Mouse (Mus musculus) CH12.LX (cell line): ENCODE measurements around the gene Tnfrsf1a.

Experiments used
- CHD1 ChIP-seq: IDR thresholded peaks from 2 replicates; pipeline ENCODE4 v1.6.1; 2012; ENCODE audit warnings: low read depth, low read length, improper control_type of control experiment, inconsistent platforms
- CTCF ChIP-seq, 2 experiments: IDR thresholded peaks in 1 of 2; conservative IDR thresholded peaks in 1 of 2; 2 replicates each; pipeline ENCODE4 v1.5.1; 2011 to 2012; ENCODE audit warnings: low read depth in 2 of 2, low read length in 2 of 2, improper control_type of control experiment in 1 of 2, inconsistent platforms in 1 of 2, mild to moderate bottlenecking in 1 of 2, moderate library complexity in 1 of 2
- ELF1 ChIP-seq: IDR thresholded peaks from 2 replicates; pipeline ENCODE4 v1.6.1; 2014; ENCODE audit warnings: low read depth, mild to moderate bottlenecking, inconsistent platforms, low read length, improper control_type of control experiment
- EP300 ChIP-seq: IDR thresholded peaks from 2 replicates; pipeline ENCODE4 v1.6.1; 2011; ENCODE audit warnings: low read length, improper control_type of control experiment
- HCFC1 ChIP-seq: IDR thresholded peaks from 2 replicates; pipeline ENCODE4 v1.6.1; 2012; ENCODE audit warnings: low read depth, mild to moderate bottlenecking, inconsistent platforms, low read length, improper control_type of control experiment
- KAT2A ChIP-seq: IDR thresholded peaks from 2 replicates; pipeline ENCODE4 v1.6.1; 2012; ENCODE audit warnings: low read length, improper control_type of control experiment, inconsistent platforms; ENCODE audit not compliant: insufficient replicate concordance
- MAX ChIP-seq: IDR thresholded peaks from 2 replicates; pipeline ENCODE4 v1.6.1; 2011; ENCODE audit warnings: low read length, improper control_type of control experiment
- POLR2A ChIP-seq: IDR thresholded peaks from 2 replicates; pipeline ENCODE4 v1.6.1; 2011; ENCODE audit warnings: low read depth, mild to moderate bottlenecking, improper control_type of control experiment, low read length
- SIN3A ChIP-seq: IDR thresholded peaks from 2 replicates; pipeline ENCODE4 v1.6.1; 2012; ENCODE audit warnings: low read length, improper control_type of control experiment, inconsistent platforms
- UBTF ChIP-seq: IDR thresholded peaks from 2 replicates; pipeline ENCODE4 v1.6.1; 2012; ENCODE audit warnings: low read depth, mild to moderate bottlenecking, inconsistent platforms, low read length, improper control_type of control experiment, moderate library complexity
- USF1 ChIP-seq: IDR thresholded peaks from 2 replicates; pipeline ENCODE4 v1.6.1; 2014; ENCODE audit warnings: low read depth, mild to moderate bottlenecking, inconsistent platforms, low read length, improper control_type of control experiment
- ZC3H11A ChIP-seq: IDR thresholded peaks from 2 replicates; pipeline ENCODE4 v1.6.1; 2012; ENCODE audit warnings: low read depth, mild to moderate bottlenecking, inconsistent platforms, low read length, improper control_type of control experiment

GRCm38 (mm10) chr6:125380372-125381360, 31.5 kb downstream of the Tnfrsf1a start, which contains the start of gene Plekhg6:
- TF ChIP-seq KAT2A (no peak), SIN3A (no peak), HCFC1 (no peak), POLR2A (no peak), CTCF (conservative IDR thresholded peaks at IDR 0.05 in 1 of 2, IDR thresholded peaks at IDR 0.05 in 1 of 2; ENCODE audit: low read depth in 2 of 2, low read length in 2 of 2) (no peak), EP300 (no peak), ZC3H11A (no peak), USF1 (no peak), ELF1 (no peak), UBTF (no peak), CHD1 (no peak), MAX (no peak)
